Mouse (Mus musculus) liver, embryonic 16.5 days (tissue): ENCODE measurements around the gene Fam71e1. TPM values are rescaled to one million over a fixed set of nuclear protein-coding genes. Genes with fewer than 3 reads are reported as not detected.

ENCODE experiments used
- ATAC-seq: fragments of 200-750 bp; cut with Nextera tagmentation; 2 replicates; pipeline ENCODE4 v1.8.0; 2017; ENCODE audit warnings: low read depth, mild to moderate bottlenecking, moderate number of reproducible peaks, moderate library complexity
- H3K27ac ChIP-seq: fragments of 300-500 bp; sonication (generic); 2 replicates; pipeline ENCODE4 v1.5.1; 2014; ENCODE audit warnings: mild to moderate bottlenecking, low read length
- H3K27me3 ChIP-seq: fragments of 300-500 bp; sonication (generic); 2 replicates; pipeline ENCODE4 v1.6.1; 2014; ENCODE audit warnings: low read depth, low read length, mixed read lengths; ENCODE audit not compliant: control insufficient read depth, insufficient read depth
- H3K36me3 ChIP-seq: fragments of 300-500 bp; sonication (generic); 2 replicates; pipeline ENCODE4 v1.6.1; 2014; ENCODE audit warnings: mild to moderate bottlenecking; ENCODE audit not compliant: control insufficient read depth, insufficient read depth
- H3K4me1 ChIP-seq: fragments of 300-500 bp; sonication (generic); 2 replicates; pipeline ENCODE4 v1.6.1; 2014; ENCODE audit warnings: low read depth, low read length, mixed read lengths; ENCODE audit not compliant: control insufficient read depth
- H3K4me2 ChIP-seq: fragments of 300-500 bp; sonication (generic); 2 replicates; pipeline ENCODE4 v1.6.1; 2014; ENCODE audit warnings: low read depth, low read length, mixed read lengths
- H3K4me3 ChIP-seq: fragments of 300-500 bp; sonication (generic); 2 replicates; pipeline ENCODE4 v1.5.1; 2014; ENCODE audit warnings: low read depth, mild to moderate bottlenecking, low read length
- H3K9ac ChIP-seq: fragments of 300-500 bp; sonication (generic); 2 replicates; pipeline ENCODE4 v1.6.1; 2014; ENCODE audit warnings: low read depth, low read length
- H3K9me3 ChIP-seq: fragments of 300-500 bp; sonication (generic); replicated peaks from 2 replicates; pipeline ENCODE4 v1.6.1; 2016; ENCODE audit warnings: low read length; ENCODE audit not compliant: control insufficient read depth
- WGBS: fragments of 180-500 bp; shearing (Covaris S2); extraction: QIAGEN DNeasy Blood & Tissue Kit; methylation state at CpG from one replicate; pipeline ENCODE4 v1.1.7; 2014; ENCODE audit not compliant: insufficient replicate concordance; 5-methylcytosine and 5-hydroxymethylcytosine counted together
- polyA plus RNA-seq: library from polyadenylated mRNA; unstranded; fragments of >200 nt; fragmentation: Nextera tagmentation; extraction: Ambion mirVana; gene quantifications from 2 replicates; pipeline ENCODE4 v1.2.1, GENCODE M21; 2015

The Fam71e1 gene
- polyA plus RNA-seq, 1 experiment from 2014 or later, result 1.4 TPM

- no peaks in the 10 kb centered on the region for H3K9me3 ChIP-seq
- peaks cover 54% of the 10 kb centered on the region for H3K27me3 ChIP-seq
- ATAC-seq, result no peak
- no peak overlapping the region for H3K4me2 ChIP-seq
- no peak overlapping the region for H3K4me3 ChIP-seq
- WGBS, result 68% methylated on average over 10 of the region's 10 CpGs
- peaks cover 39% of the 10 kb centered on the region for H3K4me1 ChIP-seq
- H3K36me3 ChIP-seq, result no peaks in the 10 kb centered on the region
- H3K9ac ChIP-seq, result no peak overlapping the region
- H3K27ac ChIP-seq, result no peak overlapping the region
These were observed 32.7 kb upstream of the Fam71e1 start for GRCm38 (mm10) chr7:44463556-44464225.

- H3K4me2 ChIP-seq, result no peak overlapping the region
- H3K4me1 ChIP-seq, result peaks cover 47% of the 10 kb centered on the region
- no peaks in the 10 kb centered on the region for H3K9me3 ChIP-seq
- H3K4me3 ChIP-seq, result no peak overlapping the region
- no peak overlapping the region for H3K27ac ChIP-seq
- 23% methylated on average over 4 of the region's 4 CpGs for WGBS
- peaks cover 51% of the 10 kb centered on the region for H3K27me3 ChIP-seq
- ATAC-seq, result no peak
- no peak overlapping the region for H3K9ac ChIP-seq
- peaks cover 2% of the 10 kb centered on the region; the same call in 1 of the 2 replicates for H3K36me3 ChIP-seq
These were observed 31.9 kb upstream of the Fam71e1 start for GRCm38 (mm10) chr7:44464511-44464910.

GRCm38 (mm10) chr7:44465111-44465510 is 31.3 kb upstream of the Fam71e1 start, which contains the start of gene Aspdh:
Aspdh (plus strand) TSS chr7:44465391.
- 59% methylated on average over 2 of the region's 2 CpGs for WGBS
- Histone ChIP-seq H3K4me3 (peak within 1 kb of the TSS; percentile 33), H3K27me3 (peaks cover 45% of the 10 kb centered on the region), H3K9me3 (no peaks in the 10 kb centered on the region), H3K27ac (no peak within 1 kb of the TSS), H3K9ac (peak within 1 kb of the TSS; percentile 33), H3K4me2 (peak within 1 kb of the TSS; percentile 39), H3K4me1 (peaks cover 53% of the 10 kb centered on the region), H3K36me3 (peaks cover 2% of the 10 kb centered on the region; the same call in 1 of the 2 replicates)
- ATAC-seq, result no peak

DNA sequence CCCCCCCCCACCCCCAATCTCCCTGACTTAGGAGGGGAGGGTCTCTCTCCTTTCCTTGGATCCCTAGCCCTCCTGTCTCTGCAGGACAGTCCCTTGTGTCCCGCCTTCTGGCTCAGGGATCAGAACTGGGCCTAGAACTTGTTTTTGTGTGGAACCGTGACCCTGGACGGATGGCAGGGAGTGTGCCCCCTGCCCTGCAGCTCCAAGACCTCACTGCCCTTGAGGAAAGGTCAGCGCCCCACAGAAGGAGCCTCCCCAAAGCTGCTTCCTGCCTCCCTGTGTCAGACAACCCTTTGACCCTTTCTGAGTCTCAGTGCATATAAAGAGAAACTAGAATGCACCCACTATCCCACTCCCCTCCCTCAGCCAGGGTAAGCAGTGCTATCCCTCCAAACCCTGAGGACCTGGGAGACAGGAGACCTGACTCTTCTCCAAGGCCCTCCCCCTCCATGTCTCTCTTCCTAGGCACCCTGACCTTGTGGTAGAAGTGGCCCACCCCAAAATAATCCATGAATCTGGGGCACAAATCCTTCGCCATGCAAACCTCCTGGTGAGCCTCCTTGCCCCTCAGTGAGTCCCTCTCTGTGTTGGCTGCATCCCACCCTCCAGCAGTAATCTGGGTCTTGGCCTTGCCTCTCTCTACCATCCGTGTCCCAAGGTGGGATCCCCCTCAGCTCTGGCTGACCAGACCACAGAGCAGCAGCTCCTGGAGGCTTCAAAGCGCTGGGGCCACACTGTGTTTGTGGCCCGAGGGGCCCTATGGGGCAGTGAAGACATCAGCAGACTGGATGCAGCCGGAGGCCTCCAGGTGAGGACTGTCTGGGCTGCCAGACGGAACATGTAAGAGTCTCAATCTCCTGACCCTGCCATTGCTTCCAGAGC is 30.1 kb upstream of the Fam71e1 start:
- Histone ChIP-seq H3K4me1 (peaks cover 64% of the 10 kb centered on the region), H3K27ac (no peak overlapping the region), H3K36me3 (peaks cover 5% of the 10 kb centered on the region), H3K27me3 (peaks cover 34% of the 10 kb centered on the region), H3K9ac (peak overlapping the region; percentile 16; the same call in 1 of the 2 replicates), H3K4me2 (peak overlapping the region; percentile 39), H3K4me3 (peak overlapping the region; percentile 6; the same call in 1 of the 2 replicates), H3K9me3 (no peaks in the 10 kb centered on the region)
- no peak for ATAC-seq
- 77% methylated on average over 10 of the region's 10 CpGs for WGBS

- Histone ChIP-seq H3K36me3 (peaks cover 8% of the 10 kb centered on the region), H3K9ac (peak overlapping the region; percentile 33; the same call in 1 of the 2 replicates), H3K27ac (peak overlapping the region; percentile 78; the same call in 1 of the 2 replicates), H3K4me2 (peak overlapping the region; percentile 43; the same call in 1 of the 2 replicates), H3K9me3 (no peaks in the 10 kb centered on the region), H3K4me3 (peak overlapping the region; percentile 97; the same call in 1 of the 2 replicates), H3K4me1 (peaks cover 69% of the 10 kb centered on the region), H3K27me3 (peaks cover 27% of the 10 kb centered on the region)
- 73% methylated on average over 16 of the region's 16 CpGs for WGBS
- ATAC-seq, result no peak
These were observed 29.5 kb upstream of the Fam71e1 start for GRCm38 (mm10) chr7:44466888-44467311.

GRCm38 (mm10) chr7:44467811-44468411 is 28.5 kb upstream of the Fam71e1 start, which contains the start of gene Josd2:
Josd2 (plus strand) TSS chr7:44467980.
- ATAC-seq, result peak; percentile 89

GRCm38 (mm10) chr7:44468644-44469285 is 27.6 kb upstream of the Fam71e1 start:
- Histone ChIP-seq H3K27ac (peak overlapping the region; percentile 90), H3K4me3 (peak overlapping the region; percentile 97)
- WGBS, result 49% methylated on average over 15 of the region's 15 CpGs

More at GRCm38 (mm10) chr7:44467811-44468411, 28.5 kb upstream of the Fam71e1 start, which contains the start of gene Josd2:
- Histone ChIP-seq H3K27ac (peak within 1 kb of the TSS; percentile 90), H3K9me3 (no peaks in the 10 kb centered on the region), H3K9ac (peak within 1 kb of the TSS; percentile 96), H3K4me1 (peaks cover 79% of the 10 kb centered on the region), H3K4me3 (peak within 1 kb of the TSS; percentile 97), H3K27me3 (peaks cover 17% of the 10 kb centered on the region), H3K36me3 (peaks cover 8% of the 10 kb centered on the region), H3K4me2 (peak within 1 kb of the TSS; percentile 70)
- under 1% methylated on average over 42 of the region's 42 CpGs for WGBS

More at GRCm38 (mm10) chr7:44468644-44469285, 27.6 kb upstream of the Fam71e1 start:
- Histone ChIP-seq H3K9ac (peak overlapping the region; percentile 96), H3K9me3 (no peaks in the 10 kb centered on the region), H3K36me3 (peaks cover 8% of the 10 kb centered on the region), H3K4me1 (peaks cover 84% of the 10 kb centered on the region), H3K4me2 (peak overlapping the region; percentile 70), H3K27me3 (peaks cover 9% of the 10 kb centered on the region)
- 0 out of 2 replicates have a peak, but pooled peaks have one; percentile 10 for ATAC-seq
